Mouse (Mus musculus): ENCODE measurements around the gene Cox4i2. TPM values are rescaled to one million over a fixed set of nuclear protein-coding genes. Genes with fewer than 3 reads are reported as not detected.
A peak's percentile ranks its signal among the peaks of the same experiment; 100 is the strongest.

The Cox4i2 gene
- polyA plus RNA-seq (2012), result not detected in 2 replicates

- TF ChIP-seq GATA1 (IDR thresholded peaks at IDR 0.05; ENCODE audit: low read length), result no peak
- no peak for TF ChIP-seq TAL1 (IDR thresholded peaks at IDR 0.05; ENCODE audit: low read length)
- H3K4me1 ChIP-seq (ENCODE audit: control insufficient read depth), result no peaks in the 10 kb centered on the region; the same call in none of the 2 replicates
- peaks cover 56% of the 10 kb centered on the region for H3K27me3 ChIP-seq (ENCODE audit: control insufficient read depth)
- H3K4me3 ChIP-seq (replicated peaks), result no peak within 1 kb of the TSS
- no peaks in the 10 kb centered on the region for H3K9me3 ChIP-seq (ENCODE audit: control insufficient read depth, low read length)
- no peaks in the 10 kb centered on the region for H3K36me3 ChIP-seq (ENCODE audit: control insufficient read depth)
These were observed at the start of gene Cox4i2 for GRCm38 (mm10) chr2:152753944-152754711. Cox4i2 (plus strand) TSS chr2:152754173.

DNA sequence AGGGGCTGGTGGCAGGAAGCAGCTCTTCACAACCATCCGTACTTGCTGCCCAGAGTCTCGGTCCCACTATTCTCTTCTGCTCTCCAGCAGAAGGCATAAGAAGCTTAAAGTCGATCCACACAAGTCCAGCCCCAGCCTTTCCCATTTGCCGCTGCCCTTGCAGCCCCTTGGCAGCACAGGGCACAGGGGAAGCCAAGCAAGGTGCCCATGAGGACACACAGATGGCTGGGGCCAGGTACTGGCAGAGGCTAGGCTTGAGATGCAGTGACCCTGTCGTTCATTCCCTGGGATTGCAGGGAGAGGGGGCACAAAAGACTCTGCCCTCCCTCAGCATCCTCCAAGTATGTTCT, 49.7 kb upstream of the Cox4i2 start:
- Histone ChIP-seq H3K4me3 (replicated peaks) (no peak overlapping the region), H3K27me3 (ENCODE audit: control insufficient read depth) (no peaks in the 10 kb centered on the region), H3K36me3 (ENCODE audit: control insufficient read depth) (peaks cover 79% of the 10 kb centered on the region), H3K9me3 (ENCODE audit: control insufficient read depth, low read length) (peaks cover 8% of the 10 kb centered on the region; the same call in 1 of the 2 replicates), H3K4me1 (ENCODE audit: control insufficient read depth) (peaks cover 15% of the 10 kb centered on the region)
- TF ChIP-seq TAL1 (IDR thresholded peaks at IDR 0.05; ENCODE audit: low read length) (no peak), GATA1 (IDR thresholded peaks at IDR 0.05; ENCODE audit: low read length) (no peak)

DNA sequence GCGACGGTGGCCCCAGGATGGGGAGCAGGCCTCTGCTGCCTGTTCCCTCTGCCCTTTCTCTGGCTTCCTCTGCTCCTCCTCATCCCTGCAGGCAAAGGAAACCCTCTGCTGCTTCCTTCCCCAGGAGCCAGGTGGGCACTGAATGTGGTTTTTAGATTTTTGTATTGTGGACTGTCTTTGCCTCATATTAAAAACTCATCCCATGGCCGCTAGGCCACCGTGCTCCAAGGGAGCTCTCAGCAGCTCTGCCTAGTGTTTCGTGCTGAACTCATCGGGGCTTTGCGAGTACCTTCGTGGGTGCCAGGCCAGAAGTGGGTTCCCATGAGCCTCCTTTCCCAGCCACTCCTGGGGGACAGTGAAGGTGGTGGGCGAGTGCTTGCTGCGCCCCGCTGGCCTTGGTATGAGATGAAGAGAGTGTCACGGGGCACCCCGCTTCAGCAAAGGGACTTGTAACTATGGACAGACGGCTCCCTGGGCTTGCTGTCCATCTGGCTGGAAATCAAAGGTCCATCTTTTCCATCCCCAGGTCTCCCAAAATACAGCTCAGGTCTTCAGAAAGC, 49.1 kb upstream of the Cox4i2 start:
- H3K27me3 ChIP-seq (ENCODE audit: control insufficient read depth), result no peaks in the 10 kb centered on the region
- H3K4me1 ChIP-seq (ENCODE audit: control insufficient read depth), result peaks cover 15% of the 10 kb centered on the region
- TF ChIP-seq TAL1 (IDR thresholded peaks at IDR 0.05; ENCODE audit: low read length) (no peak), GATA1 (IDR thresholded peaks at IDR 0.05; ENCODE audit: low read length) (no peak)
- peaks cover 72% of the 10 kb centered on the region for H3K36me3 ChIP-seq (ENCODE audit: control insufficient read depth)
- H3K4me3 ChIP-seq (replicated peaks), result no peak overlapping the region
- peaks cover 8% of the 10 kb centered on the region; the same call in 1 of the 2 replicates for H3K9me3 ChIP-seq (ENCODE audit: control insufficient read depth, low read length)

DNA sequence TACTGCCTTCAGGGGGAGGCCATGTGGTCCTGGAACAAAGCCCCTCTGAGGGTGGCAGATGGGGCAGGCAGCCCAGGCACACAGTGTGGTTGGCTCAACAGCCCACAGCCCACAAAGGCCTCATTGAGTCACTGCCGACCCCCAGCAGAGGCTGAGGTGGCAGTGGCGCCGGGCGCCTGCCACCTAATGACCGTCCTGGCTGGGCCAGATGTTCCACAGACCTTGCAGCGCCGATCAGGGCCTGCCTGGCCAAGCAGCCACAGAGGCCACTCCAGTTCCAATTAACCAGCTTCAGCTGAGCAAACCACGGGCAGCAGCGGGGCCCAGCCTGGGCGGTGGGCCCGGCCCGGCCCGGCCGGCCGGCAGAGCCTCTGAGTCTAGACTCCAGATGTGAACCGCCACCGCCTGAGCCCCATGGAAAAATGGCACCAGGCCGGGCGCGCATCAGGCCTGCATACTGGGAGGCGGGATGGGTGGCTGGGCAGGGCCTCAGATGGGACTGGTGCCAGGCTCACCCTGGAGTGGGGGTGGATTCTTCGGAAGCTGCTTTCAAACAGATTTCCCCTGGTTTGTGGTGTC, 47.9 kb upstream of the Cox4i2 start:
- Histone ChIP-seq H3K9me3 (ENCODE audit: control insufficient read depth, low read length) (peaks cover 5% of the 10 kb centered on the region; the same call in 1 of the 2 replicates), H3K4me3 (replicated peaks) (no peak overlapping the region), H3K27me3 (ENCODE audit: control insufficient read depth) (no peaks in the 10 kb centered on the region), H3K4me1 (ENCODE audit: control insufficient read depth) (peaks cover 15% of the 10 kb centered on the region), H3K36me3 (ENCODE audit: control insufficient read depth) (peaks cover 60% of the 10 kb centered on the region)
- TF ChIP-seq GATA1 (IDR thresholded peaks at IDR 0.05; ENCODE audit: low read length), result no peak
- TF ChIP-seq TAL1 (IDR thresholded peaks at IDR 0.05; ENCODE audit: low read length), result no peak

DNA sequence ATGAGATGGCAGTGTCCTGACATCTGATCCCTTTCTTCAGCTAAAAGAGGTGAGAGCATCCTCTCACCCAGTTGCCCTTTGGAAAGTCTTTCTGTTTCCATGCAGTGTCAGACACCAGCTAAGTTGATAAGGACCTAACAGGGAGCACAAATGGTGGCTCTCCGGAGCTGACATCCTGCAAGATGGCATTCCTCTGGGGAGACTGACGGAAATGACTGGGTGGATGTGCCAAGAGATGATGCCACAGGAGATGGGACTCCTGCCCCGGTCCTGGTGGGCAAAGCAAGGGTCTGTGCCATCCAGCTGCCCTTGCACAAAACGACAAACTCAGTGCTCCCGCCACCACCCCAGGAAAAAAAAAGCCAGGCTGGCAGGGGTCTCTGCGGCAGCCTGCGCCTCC, 46.8 kb upstream of the Cox4i2 start:
- H3K27me3 ChIP-seq (ENCODE audit: control insufficient read depth), result no peaks in the 10 kb centered on the region
- TF ChIP-seq GATA1 (IDR thresholded peaks at IDR 0.05; ENCODE audit: low read length) (no peak), TAL1 (IDR thresholded peaks at IDR 0.05; ENCODE audit: low read length) (no peak)
- H3K36me3 ChIP-seq (ENCODE audit: control insufficient read depth), result peaks cover 49% of the 10 kb centered on the region
- no peaks in the 10 kb centered on the region for H3K9me3 ChIP-seq (ENCODE audit: control insufficient read depth, low read length)
- H3K4me3 ChIP-seq (replicated peaks), result peak overlapping the region; percentile 39
- H3K4me1 ChIP-seq (ENCODE audit: control insufficient read depth), result peaks cover 15% of the 10 kb centered on the region

GRCm38 (mm10) chr2:152707627-152708026, 46.3 kb upstream of the Cox4i2 start:
- Histone ChIP-seq H3K4me1 (ENCODE audit: control insufficient read depth) (peaks cover 15% of the 10 kb centered on the region), H3K9me3 (ENCODE audit: control insufficient read depth, low read length) (no peaks in the 10 kb centered on the region), H3K27me3 (ENCODE audit: control insufficient read depth) (no peaks in the 10 kb centered on the region), H3K36me3 (ENCODE audit: control insufficient read depth) (peaks cover 45% of the 10 kb centered on the region), H3K4me3 (replicated peaks) (peak overlapping the region; percentile 39)
- TF ChIP-seq TAL1 (IDR thresholded peaks at IDR 0.05; ENCODE audit: low read length) (no peak), GATA1 (IDR thresholded peaks at IDR 0.05; ENCODE audit: low read length) (no peak)

DNA sequence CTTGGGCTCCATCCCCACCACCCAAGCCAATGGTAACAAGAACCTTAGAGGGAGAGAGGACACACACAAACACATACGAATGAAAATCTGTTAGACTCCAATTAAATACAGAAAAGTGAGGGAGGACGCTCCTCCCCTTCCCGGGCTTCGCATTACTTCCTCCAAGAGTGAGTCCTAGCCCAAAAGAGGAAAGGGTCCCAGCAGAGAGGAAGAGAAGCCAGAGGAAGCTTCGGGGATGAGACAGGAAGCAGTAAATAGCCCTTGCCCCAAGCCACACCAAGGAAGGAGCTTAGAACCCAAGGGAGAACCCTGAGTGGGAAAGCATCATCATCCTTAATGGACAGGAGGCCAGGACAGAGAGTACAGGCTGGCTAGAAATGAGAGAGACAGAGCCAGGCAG, 44.9 kb upstream of the Cox4i2 start:
- Histone ChIP-seq H3K9me3 (ENCODE audit: control insufficient read depth, low read length) (no peaks in the 10 kb centered on the region), H3K36me3 (ENCODE audit: control insufficient read depth) (peaks cover 32% of the 10 kb centered on the region), H3K4me3 (replicated peaks) (no peak overlapping the region), H3K27me3 (ENCODE audit: control insufficient read depth) (no peaks in the 10 kb centered on the region), H3K4me1 (ENCODE audit: control insufficient read depth) (peaks cover 15% of the 10 kb centered on the region)
- TF ChIP-seq TAL1 (IDR thresholded peaks at IDR 0.05; ENCODE audit: low read length) (no peak), GATA1 (IDR thresholded peaks at IDR 0.05; ENCODE audit: low read length) (no peak)

DNA sequence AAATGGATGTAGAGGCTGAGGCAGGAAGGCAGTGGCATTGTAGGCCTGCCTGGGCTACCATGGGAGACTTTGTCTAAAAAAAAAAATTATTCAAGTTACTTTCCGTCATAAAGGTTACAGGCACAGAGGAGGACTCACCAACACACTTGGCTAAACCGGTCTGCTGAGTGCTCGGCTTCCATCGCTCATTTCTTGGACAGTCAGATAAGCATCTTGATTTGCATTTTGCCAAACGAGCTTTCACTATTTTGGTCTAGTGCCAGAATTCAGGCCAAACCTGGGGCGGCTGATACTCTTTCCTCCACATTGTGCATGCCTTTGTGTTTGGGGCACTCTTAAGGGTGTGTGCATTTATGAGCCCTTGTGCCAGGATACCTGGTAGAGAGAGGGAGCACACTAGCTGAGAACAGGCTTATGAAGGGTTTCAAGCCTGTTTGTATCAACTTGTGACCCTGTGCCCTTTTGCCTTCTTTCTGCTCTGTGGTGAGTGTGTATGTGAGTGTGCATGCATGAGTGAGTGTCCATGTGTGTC, 37.7 kb upstream of the Cox4i2 start:
- Histone ChIP-seq H3K4me1 (ENCODE audit: control insufficient read depth) (peaks cover 2% of the 10 kb centered on the region; the same call in 1 of the 2 replicates), H3K4me3 (replicated peaks) (no peak overlapping the region), H3K36me3 (ENCODE audit: control insufficient read depth) (no peaks in the 10 kb centered on the region), H3K27me3 (ENCODE audit: control insufficient read depth) (peaks cover 3% of the 10 kb centered on the region; the same call in 1 of the 2 replicates), H3K9me3 (ENCODE audit: control insufficient read depth, low read length) (no peaks in the 10 kb centered on the region)
- TF ChIP-seq TAL1 (IDR thresholded peaks at IDR 0.05; ENCODE audit: low read length) (no peak), GATA1 (IDR thresholded peaks at IDR 0.05; ENCODE audit: low read length) (no peak)

DNA sequence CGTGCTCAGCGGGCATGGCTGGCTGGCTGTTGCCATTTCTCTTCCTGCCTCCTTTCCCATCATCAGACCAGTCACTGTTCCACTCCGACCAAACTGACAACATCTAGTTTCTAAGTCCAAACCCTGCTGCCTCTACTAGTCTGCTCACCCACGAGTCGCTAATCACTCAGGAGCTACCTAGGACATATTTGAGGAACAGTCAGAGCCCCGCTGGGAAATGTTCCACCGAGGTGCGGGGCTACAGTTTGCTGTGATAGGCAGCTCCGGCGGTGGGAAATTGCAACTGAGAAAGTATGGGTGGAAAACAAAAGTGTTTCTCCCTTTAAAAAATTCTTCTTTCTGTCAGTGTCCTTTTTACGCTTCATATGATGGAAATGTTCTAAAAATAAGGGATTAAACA, 36.3 kb upstream of the Cox4i2 start:
- H3K9me3 ChIP-seq (ENCODE audit: control insufficient read depth, low read length), result no peaks in the 10 kb centered on the region
- no peaks in the 10 kb centered on the region for H3K36me3 ChIP-seq (ENCODE audit: control insufficient read depth)
- H3K4me1 ChIP-seq (ENCODE audit: control insufficient read depth), result peaks cover 2% of the 10 kb centered on the region; the same call in 1 of the 2 replicates
- no peak overlapping the region for H3K4me3 ChIP-seq (replicated peaks)
- H3K27me3 ChIP-seq (ENCODE audit: control insufficient read depth), result peaks cover 10% of the 10 kb centered on the region
- TF ChIP-seq GATA1 (IDR thresholded peaks at IDR 0.05; ENCODE audit: low read length) (no peak), TAL1 (IDR thresholded peaks at IDR 0.05; ENCODE audit: low read length) (no peak)

All from erythroblast, embryonic 14.5 days (primary cell).